Mouse (Mus musculus): ENCODE measurements around the gene Shoc2. TPM values are rescaled to one million over a fixed set of nuclear protein-coding genes. Genes with fewer than 3 reads are reported as not detected.

The Shoc2 gene
- total and polyA plus RNA-seq, 2 experiments from 2014 or later: 49.4 to 77.3 TPM

- Histone ChIP-seq H3K9ac (replicated peaks; ENCODE audit: low read length, poor library complexity, severe bottlenecking) (no peak overlapping the region), H3K4me3 (ENCODE audit: low read depth, low read length) (no peak overlapping the region), H3K27me3 (ENCODE audit: insufficient read depth, low read length) (no peaks in the 10 kb centered on the region), H3K36me3 (ENCODE audit: insufficient read depth, low read length) (no peaks in the 10 kb centered on the region), H3K9me3 (ENCODE audit: low read length) (no peaks in the 10 kb centered on the region), H3K27ac (ENCODE audit: low read depth, low read length) (no peak overlapping the region), H3K4me1 (ENCODE audit: insufficient read depth, low read length) (no peaks in the 10 kb centered on the region), H3K4me2 (ENCODE audit: low read depth, low read length, poor library complexity, severe bottlenecking) (no peak overlapping the region)
- no peak for TF ChIP-seq CTCF (IDR thresholded peaks at IDR 0.05)
- DNase-seq (ENCODE audit: low spot score): no peak
- 92% methylated on average over 5 of the region's 5 CpGs for WGBS
- ATAC-seq (ENCODE audit: low FRiP score): no peak
These were observed 71.4 kb downstream of the Shoc2 start for GRCm38 (mm10) chr19:54015503-54015902.

GRCm38 (mm10) chr19:54035100-54035499 is 91.0 kb downstream of the Shoc2 start:
- ATAC-seq (ENCODE audit: low FRiP score): no peak
- H3K9me3 ChIP-seq (ENCODE audit: low read length): no peaks in the 10 kb centered on the region
- 82% methylated on average over 6 of the region's 6 CpGs for WGBS
- no peak overlapping the region for H3K4me3 ChIP-seq (ENCODE audit: low read depth, low read length)
- no peaks in the 10 kb centered on the region for H3K27me3 ChIP-seq (ENCODE audit: insufficient read depth, low read length)
- H3K4me1 ChIP-seq (ENCODE audit: insufficient read depth, low read length): no peaks in the 10 kb centered on the region
- no peak for TF ChIP-seq CTCF (IDR thresholded peaks at IDR 0.05)
- H3K27ac ChIP-seq (ENCODE audit: low read depth, low read length): no peak overlapping the region
- no peak for DNase-seq (ENCODE audit: low spot score)
- peaks cover 6% of the 10 kb centered on the region for H3K36me3 ChIP-seq (ENCODE audit: insufficient read depth, low read length)
- no peak overlapping the region for H3K4me2 ChIP-seq (ENCODE audit: low read depth, low read length, poor library complexity, severe bottlenecking)
- no peak overlapping the region for H3K9ac ChIP-seq (replicated peaks; ENCODE audit: low read length, poor library complexity, severe bottlenecking)

- no peak for ATAC-seq (ENCODE audit: low FRiP score)
- WGBS: 73% methylated on average over 7 of the region's 7 CpGs
- no peak for TF ChIP-seq CTCF (IDR thresholded peaks at IDR 0.05)
These were observed 95.3 kb downstream of the Shoc2 start for GRCm38 (mm10) chr19:54039441-54039840.

GRCm38 (mm10) chr19:54040356-54041028 is 96.4 kb downstream of the Shoc2 start:
- Histone ChIP-seq H3K9me3 (ENCODE audit: low read length) (no peaks in the 10 kb centered on the region), H3K4me1 (ENCODE audit: insufficient read depth, low read length) (peaks cover 2% of the 10 kb centered on the region; the same call in 1 of the 2 replicates), H3K9ac (replicated peaks; ENCODE audit: low read length, poor library complexity, severe bottlenecking) (no peak overlapping the region), H3K27ac (ENCODE audit: low read depth, low read length) (no peak overlapping the region), H3K27me3 (ENCODE audit: insufficient read depth, low read length) (no peaks in the 10 kb centered on the region), H3K4me2 (ENCODE audit: low read depth, low read length, poor library complexity, severe bottlenecking) (no peak overlapping the region), H3K36me3 (ENCODE audit: insufficient read depth, low read length) (no peaks in the 10 kb centered on the region), H3K4me3 (ENCODE audit: low read depth, low read length) (no peak overlapping the region)
- no peak for ATAC-seq (ENCODE audit: low FRiP score)
- TF ChIP-seq CTCF (IDR thresholded peaks at IDR 0.05): no peak
- no peak for DNase-seq (ENCODE audit: low spot score)
- 72% methylated on average over 4 of the region's 4 CpGs for WGBS

More at GRCm38 (mm10) chr19:54039441-54039840, 95.3 kb downstream of the Shoc2 start:
- Histone ChIP-seq H3K9me3 (ENCODE audit: low read length) (no peaks in the 10 kb centered on the region), H3K36me3 (ENCODE audit: insufficient read depth, low read length) (no peaks in the 10 kb centered on the region), H3K4me1 (ENCODE audit: insufficient read depth, low read length) (no peaks in the 10 kb centered on the region), H3K4me2 (ENCODE audit: low read depth, low read length, poor library complexity, severe bottlenecking) (no peak overlapping the region), H3K27ac (ENCODE audit: low read depth, low read length) (no peak overlapping the region), H3K9ac (replicated peaks; ENCODE audit: low read length, poor library complexity, severe bottlenecking) (no peak overlapping the region), H3K27me3 (ENCODE audit: insufficient read depth, low read length) (no peaks in the 10 kb centered on the region), H3K4me3 (ENCODE audit: low read depth, low read length) (no peak overlapping the region)
- no peak for DNase-seq (ENCODE audit: low spot score)

GRCm38 (mm10) chr19:54041029-54041367 is 96.9 kb downstream of the Shoc2 start:
- Histone ChIP-seq H3K36me3 (ENCODE audit: insufficient read depth, low read length) (no peaks in the 10 kb centered on the region), H3K4me2 (ENCODE audit: low read depth, low read length, poor library complexity, severe bottlenecking) (no peak overlapping the region), H3K9ac (replicated peaks; ENCODE audit: low read length, poor library complexity, severe bottlenecking) (no peak overlapping the region), H3K4me1 (ENCODE audit: insufficient read depth, low read length) (peaks cover 6% of the 10 kb centered on the region; the same call in 1 of the 2 replicates), H3K27me3 (ENCODE audit: insufficient read depth, low read length) (no peaks in the 10 kb centered on the region), H3K9me3 (ENCODE audit: low read length) (no peaks in the 10 kb centered on the region), H3K27ac (ENCODE audit: low read depth, low read length) (no peak overlapping the region), H3K4me3 (ENCODE audit: low read depth, low read length) (no peak overlapping the region)
- no peak for TF ChIP-seq CTCF (IDR thresholded peaks at IDR 0.05)
- no peak for ATAC-seq (ENCODE audit: low FRiP score)
- WGBS: 38% methylated on average over 5 of the region's 5 CpGs
- peak; percentile 24 for DNase-seq (ENCODE audit: low spot score)

- peak within 1 kb of the TSS; percentile 65 for H3K4me3 ChIP-seq (ENCODE audit: low read depth, low read length)
- 79% methylated on average over 5 of the region's 5 CpGs for WGBS
- H3K4me2 ChIP-seq (ENCODE audit: low read depth, low read length, poor library complexity, severe bottlenecking): peak within 1 kb of the TSS; percentile 97
- TF ChIP-seq CTCF (IDR thresholded peaks at IDR 0.05): no peak
- H3K27ac ChIP-seq (ENCODE audit: low read depth, low read length): peak within 1 kb of the TSS; percentile 57
- H3K9me3 ChIP-seq (ENCODE audit: low read length): no peaks in the 10 kb centered on the region
- no peaks in the 10 kb centered on the region for H3K36me3 ChIP-seq (ENCODE audit: insufficient read depth, low read length)
- ATAC-seq (ENCODE audit: low FRiP score) (no peak), DNase-seq (ENCODE audit: low spot score) (no peak)
- peaks cover 11% of the 10 kb centered on the region; the same call in 1 of the 2 replicates for H3K4me1 ChIP-seq (ENCODE audit: insufficient read depth, low read length)
- peak within 1 kb of the TSS; percentile 58 for H3K9ac ChIP-seq (replicated peaks; ENCODE audit: low read length, poor library complexity, severe bottlenecking)
- peaks cover 9% of the 10 kb centered on the region; the same call in 1 of the 2 replicates for H3K27me3 ChIP-seq (ENCODE audit: insufficient read depth, low read length)
These were observed 99.7 kb downstream of the Shoc2 start, which contains the start of gene Adra2a for GRCm38 (mm10) chr19:54043851-54044250. Gene Adra2a, plus strand, starts transcription at chr19:54044151.

All from midbrain, postnatal 0 days (tissue).